Mouse (Mus musculus) CH12.LX (cell line): ENCODE results near the gene Erich2.

Experiments
- CHD1 ChIP-seq: IDR thresholded peaks from 2 replicates; pipeline ENCODE4 v1.6.1; 2012; ENCODE audit warnings: low read depth, low read length, improper control_type of control experiment, inconsistent platforms
- CHD2 ChIP-seq: IDR thresholded peaks from 2 replicates; pipeline ENCODE4 v1.6.1; 2011; ENCODE audit warnings: low read length, improper control_type of control experiment
- CTCF ChIP-seq, 2 experiments: IDR thresholded peaks in 1 of 2; conservative IDR thresholded peaks in 1 of 2; 2 replicates each; pipeline ENCODE4 v1.5.1; 2011 to 2012; ENCODE audit warnings: low read depth in 2 of 2, low read length in 2 of 2, improper control_type of control experiment in 1 of 2, inconsistent platforms in 1 of 2, mild to moderate bottlenecking in 1 of 2, moderate library complexity in 1 of 2
- E2F4 ChIP-seq: IDR thresholded peaks from 2 replicates; pipeline ENCODE4 v1.6.1; 2011; ENCODE audit warnings: low read depth, low read length, improper control_type of control experiment; ENCODE audit not compliant: insufficient replicate concordance
- EP300 ChIP-seq: IDR thresholded peaks from 2 replicates; pipeline ENCODE4 v1.6.1; 2011; ENCODE audit warnings: low read length, improper control_type of control experiment
- ETS1 ChIP-seq: conservative IDR thresholded peaks from 2 replicates; pipeline ENCODE4 v1.6.1; 2012; ENCODE audit warnings: low read depth, mild to moderate bottlenecking, inconsistent platforms, low read length, improper control_type of control experiment, moderate library complexity
- GABPA ChIP-seq: IDR thresholded peaks from 2 replicates; pipeline ENCODE4 v1.6.1; 2012; ENCODE audit warnings: low read depth, low read length, improper control_type of control experiment, inconsistent platforms; ENCODE audit not compliant: insufficient replicate concordance
- MAFK ChIP-seq: IDR thresholded peaks from 2 replicates; pipeline ENCODE4 v1.6.1; 2011; ENCODE audit warnings: low read length, improper control_type of control experiment; ENCODE audit not compliant: insufficient replicate concordance
- POLR2A ChIP-seq: IDR thresholded peaks from 2 replicates; pipeline ENCODE4 v1.6.1; 2011; ENCODE audit warnings: low read depth, mild to moderate bottlenecking, improper control_type of control experiment, low read length
- RAD21 ChIP-seq: IDR thresholded peaks from 2 replicates; pipeline ENCODE4 v1.6.1; 2011; ENCODE audit warnings: low read depth, mild to moderate bottlenecking, low read length, improper control_type of control experiment, moderate library complexity
- RCOR1 ChIP-seq: conservative IDR thresholded peaks from 2 replicates; pipeline ENCODE4 v1.6.1; 2012; ENCODE audit warnings: low read depth, mild to moderate bottlenecking, inconsistent platforms, low read length, improper control_type of control experiment
- TBP ChIP-seq: conservative IDR thresholded peaks from 2 replicates; pipeline ENCODE4 v1.6.1; 2011; ENCODE audit warnings: low read depth, low read length, improper control_type of control experiment
- UBTF ChIP-seq: IDR thresholded peaks from 2 replicates; pipeline ENCODE4 v1.6.1; 2012; ENCODE audit warnings: low read depth, mild to moderate bottlenecking, inconsistent platforms, low read length, improper control_type of control experiment, moderate library complexity
- ZKSCAN1 ChIP-seq: IDR thresholded peaks from 2 replicates; pipeline ENCODE4 v1.6.1; 2012; ENCODE audit warnings: low read depth, inconsistent platforms, low read length, improper control_type of control experiment, borderline replicate concordance

DNA sequence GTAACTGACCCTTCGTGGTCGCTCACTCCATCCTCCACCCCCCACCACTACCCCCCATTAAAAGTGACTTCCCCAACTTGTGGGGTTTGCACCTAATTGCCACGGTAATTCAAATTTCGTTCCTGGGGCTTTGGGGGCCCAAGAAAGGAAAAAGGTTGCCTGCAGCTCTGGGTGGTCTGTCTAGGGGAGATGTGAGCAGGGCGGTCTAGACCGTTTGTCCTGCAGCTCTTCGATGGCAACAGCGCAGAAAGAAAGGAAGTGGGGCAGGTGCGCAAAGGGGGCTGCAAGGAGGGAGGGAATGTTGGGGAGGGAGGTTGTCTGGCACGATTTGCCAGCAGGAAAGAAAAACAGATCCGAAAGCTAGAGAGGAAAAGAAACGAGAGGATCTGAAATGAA is 59.1 kb downstream of the Erich2 start:
- no peak for TF ChIP-seq EP300
- TF ChIP-seq POLR2A, result no peak
- no peak for TF ChIP-seq CTCF (conservative IDR thresholded peaks at IDR 0.05 in 1 of 2, IDR thresholded peaks at IDR 0.05 in 1 of 2; ENCODE audit: low read depth in 2 of 2, low read length in 2 of 2)
- no peak for TF ChIP-seq CHD2
- no peak for TF ChIP-seq ETS1
- TF ChIP-seq GABPA, result no peak
- TF ChIP-seq CHD1, result no peak
- no peak for TF ChIP-seq ZKSCAN1
- no peak for TF ChIP-seq RCOR1
- TF ChIP-seq MAFK, result no peak
- TF ChIP-seq UBTF, result no peak
- TF ChIP-seq E2F4, result no peak
- no peak for TF ChIP-seq TBP
- no peak for TF ChIP-seq RAD21
